Mouse (Mus musculus): ENCODE data around the gene Olfr764-ps1.
"Not testable (repeated sequence)": the region's sequence is repeated elsewhere in the genome, so short reads cannot be mapped to it uniquely, and the experiment has no call there.

Olfr764-ps1 gene

GRCm38 (mm10) chr10:129039796-129040195 lies at the start of gene Olfr764-ps1:
Gene Olfr764-ps1, minus strand, starts transcription at chr10:129039896.
- DNase-seq (ENCODE audit: low read depth, low spot score), result no peak

GRCm38 (mm10) chr10:129082810-129083209 lies 43.1 kb upstream of the Olfr764-ps1 start, which contains the start of gene Olfr767:
Gene Olfr767, minus strand, starts transcription at chr10:129082910.
- DNase-seq (ENCODE audit: low read depth, low spot score), result not testable (repeated sequence)

- DNase-seq (ENCODE audit: low read depth, low spot score), result no peak
These were observed 29.2 kb upstream of the Olfr764-ps1 start, which contains the start of gene Olfr766-ps1 for GRCm38 (mm10) chr10:129068877-129069276. Gene Olfr766-ps1, minus strand, starts transcription at chr10:129068977.

GRCm38 (mm10) chr10:129049898-129050297 lies 10.2 kb upstream of the Olfr764-ps1 start, which contains the start of gene Olfr765:
Gene Olfr765, minus strand, starts transcription at chr10:129049998.
- DNase-seq (ENCODE audit: low read depth, low spot score), result not testable (repeated sequence)

- no peak for DNase-seq (ENCODE audit: low read depth, low spot score)
These were observed 11.4 kb downstream of the Olfr764-ps1 start for GRCm38 (mm10) chr10:129028343-129028742.

- peak; percentile 52 for DNase-seq (ENCODE audit: low read depth, low spot score)
These were observed 13.6 kb downstream of the Olfr764-ps1 start for GRCm38 (mm10) chr10:129026018-129026662.

- DNase-seq (ENCODE audit: low read depth, low spot score), result no peak
These were observed 16.4 kb downstream of the Olfr764-ps1 start for GRCm38 (mm10) chr10:129023319-129023718.

GRCm38 (mm10) chr10:129014477-129014876 lies 25.2 kb downstream of the Olfr764-ps1 start:
- DNase-seq (ENCODE audit: low read depth, low spot score), result no peak

GRCm38 (mm10) chr10:129011511-129011910 lies 28.2 kb downstream of the Olfr764-ps1 start:
- DNase-seq (ENCODE audit: low read depth, low spot score), result not testable (repeated sequence)

- DNase-seq (ENCODE audit: low read depth, low spot score), result no peak
These were observed 29.3 kb downstream of the Olfr764-ps1 start, which contains the start of gene Olfr763 for GRCm38 (mm10) chr10:129010288-129010841. Gene Olfr763, plus strand, starts transcription at chr10:129010791.

GRCm38 (mm10) chr10:129004032-129004920 lies 35.4 kb downstream of the Olfr764-ps1 start:
- no peak for DNase-seq (ENCODE audit: low read depth, low spot score)

- no peak for DNase-seq (ENCODE audit: low read depth, low spot score)
These were observed 43.1 kb downstream of the Olfr764-ps1 start for GRCm38 (mm10) chr10:128996523-128997040.

GRCm38 (mm10) chr10:128995796-128996195 lies 43.9 kb downstream of the Olfr764-ps1 start:
- DNase-seq (ENCODE audit: low read depth, low spot score), result no peak

GRCm38 (mm10) chr10:128990994-128991393 lies 48.7 kb downstream of the Olfr764-ps1 start:
- no peak for DNase-seq (ENCODE audit: low read depth, low spot score)

GRCm38 (mm10) chr10:128990129-128990850 lies 49.4 kb downstream of the Olfr764-ps1 start:
- DNase-seq (ENCODE audit: low read depth, low spot score), result not testable (repeated sequence)

- DNase-seq (ENCODE audit: low read depth, low spot score), result not testable (repeated sequence)
These were observed 50.6 kb downstream of the Olfr764-ps1 start, which contains the start of gene Olfr9 for GRCm38 (mm10) chr10:128989131-128989530. Gene Olfr9, plus strand, starts transcription at chr10:128989431.
